Mouse (Mus musculus) C2C12 (cell line): ENCODE measurements at regions not wholly inside any gene's neighbourhood (a gene's known extent, or its start where the extent isn't known, plus 50 kb on each side); places are given as distances from the start of the nearest gene placed in this dataset.

Experiments used
- H3K27me3 ChIP-seq: one replicate; pipeline ENCODE4 v1.6.1; 2011; ENCODE audit not compliant: control insufficient read depth, insufficient read depth, insufficient read length
- H3K36me3 ChIP-seq: one replicate; pipeline ENCODE4 v1.6.1; 2011; ENCODE audit not compliant: control insufficient read depth, insufficient read depth
- H3K4me3 ChIP-seq: one replicate; pipeline ENCODE4 v1.5.1; 2011; ENCODE audit warnings: mild to moderate bottlenecking, control low read depth; ENCODE audit not compliant: poor library complexity, insufficient read depth, severe bottlenecking
- H3K79me2 ChIP-seq: one replicate; pipeline ENCODE4 v1.6.1; 2011; ENCODE audit not compliant: control insufficient read depth, insufficient read depth
- H3K79me3 ChIP-seq: one replicate; pipeline ENCODE4 v1.6.1; 2011; ENCODE audit warnings: low read depth, control low read depth
- H3ac ChIP-seq: one replicate; pipeline ENCODE3; 2011; ENCODE audit warnings: low read depth; ENCODE audit not compliant: control insufficient read depth, insufficient read length
- CEBPB ChIP-seq: IDR thresholded peaks from one replicate; pipeline ENCODE4 v1.6.1; 2011; ENCODE audit warnings: low read depth, mild to moderate bottlenecking, control low read depth, moderate library complexity
- CTCF ChIP-seq: IDR thresholded peaks from one replicate; pipeline ENCODE4 v1.5.1; 2011; ENCODE audit not compliant: control insufficient read depth, insufficient read depth, insufficient read length
- FOSL1 ChIP-seq: IDR thresholded peaks from one replicate; pipeline ENCODE4 v1.8.0; 2011; ENCODE audit warnings: mild to moderate bottlenecking, low read length; ENCODE audit not compliant: poor library complexity, insufficient read depth, severe bottlenecking
- MAX ChIP-seq: IDR thresholded peaks from one replicate; pipeline ENCODE4 v1.6.1; 2011; ENCODE audit warnings: mild to moderate bottlenecking, control low read depth
- MYOD1 ChIP-seq: IDR thresholded peaks from one replicate; pipeline ENCODE4 v1.6.1; 2011; ENCODE audit warnings: low read depth; ENCODE audit not compliant: control insufficient read depth, insufficient read length
- MYOG ChIP-seq: IDR thresholded peaks from one replicate; pipeline ENCODE4 v1.6.1; 2011; ENCODE audit not compliant: control insufficient read depth, insufficient read length; ENCODE audit errors: extremely low read depth
- USF1 ChIP-seq: IDR thresholded peaks from one replicate; pipeline ENCODE4 v1.6.1; 2011; ENCODE audit warnings: low read depth, mild to moderate bottlenecking, control low read depth, moderate library complexity

GRCm38 (mm10) chr8:88443397-88443796, 77.8 kb upstream of the Nkd1 start:
- TF ChIP-seq FOSL1, result no peak
- no peak for TF ChIP-seq USF1
- no peak for TF ChIP-seq MYOD1
- no peak for TF ChIP-seq MAX
- no peak for TF ChIP-seq CTCF
- no peak for TF ChIP-seq CEBPB
- TF ChIP-seq MYOG, result no peak
- no peaks in the 10 kb centered on the region for H3K79me3 ChIP-seq

GRCm38 (mm10) chr8:88447406-88447805, 73.7 kb upstream of the Nkd1 start:
- Histone ChIP-seq H3ac (no peak overlapping the region), H3K36me3 (no peaks in the 10 kb centered on the region), H3K27me3 (peaks cover 69% of the 10 kb centered on the region), H3K4me3 (no peak overlapping the region), H3K79me2 (no peaks in the 10 kb centered on the region), H3K79me3 (no peaks in the 10 kb centered on the region)
- TF ChIP-seq MYOG, result no peak
- no peak for TF ChIP-seq USF1
- no peak for TF ChIP-seq CTCF
- no peak for TF ChIP-seq MAX
- TF ChIP-seq CEBPB, result no peak
- TF ChIP-seq MYOD1, result no peak
- no peak for TF ChIP-seq FOSL1

More at GRCm38 (mm10) chr8:88443397-88443796, 77.8 kb upstream of the Nkd1 start:
- no peak overlapping the region for H3K4me3 ChIP-seq
- H3ac ChIP-seq, result no peak overlapping the region
- H3K79me2 ChIP-seq, result no peaks in the 10 kb centered on the region
- peaks cover 55% of the 10 kb centered on the region for H3K27me3 ChIP-seq
- no peaks in the 10 kb centered on the region for H3K36me3 ChIP-seq

- TF ChIP-seq MYOD1, result no peak
- Histone ChIP-seq H3K36me3 (no peaks in the 10 kb centered on the region), H3K79me3 (no peaks in the 10 kb centered on the region), H3ac (no peak overlapping the region), H3K27me3 (peaks cover 70% of the 10 kb centered on the region), H3K79me2 (no peaks in the 10 kb centered on the region), H3K4me3 (no peak overlapping the region)
Observed at GRCm38 (mm10) chr8:88447844-88448535, 73.2 kb upstream of the Nkd1 start.

- TF ChIP-seq CTCF, result no peak
- TF ChIP-seq MAX, result no peak
- no peak for TF ChIP-seq USF1
- TF ChIP-seq MYOG, result no peak
- TF ChIP-seq CEBPB, result no peak
- TF ChIP-seq MYOD1, result no peak
- TF ChIP-seq FOSL1, result no peak
- no peaks in the 10 kb centered on the region for H3K36me3 ChIP-seq
- H3K79me2 ChIP-seq, result no peaks in the 10 kb centered on the region
- H3K4me3 ChIP-seq, result no peak overlapping the region
- no peaks in the 10 kb centered on the region for H3K79me3 ChIP-seq
- no peak overlapping the region for H3ac ChIP-seq
- H3K27me3 ChIP-seq, result peaks cover 71% of the 10 kb centered on the region
Observed at GRCm38 (mm10) chr8:88449001-88449400, 72.2 kb upstream of the Nkd1 start.

GRCm38 (mm10) chr8:88449534-88449933, 71.6 kb upstream of the Nkd1 start:
- TF ChIP-seq FOSL1 (no peak), CTCF (no peak), CEBPB (no peak), MYOG (no peak), MYOD1 (no peak), MAX (no peak), USF1 (no peak)
- no peaks in the 10 kb centered on the region for H3K79me3 ChIP-seq
- H3K27me3 ChIP-seq, result peaks cover 71% of the 10 kb centered on the region
- no peak overlapping the region for H3ac ChIP-seq
- H3K4me3 ChIP-seq, result no peak overlapping the region
- no peaks in the 10 kb centered on the region for H3K36me3 ChIP-seq
- no peaks in the 10 kb centered on the region for H3K79me2 ChIP-seq

- H3K79me3 ChIP-seq, result no peaks in the 10 kb centered on the region
- H3K79me2 ChIP-seq, result no peaks in the 10 kb centered on the region
- TF ChIP-seq MYOD1, result no peak
- TF ChIP-seq MAX, result no peak
- TF ChIP-seq CEBPB, result no peak
- no peak for TF ChIP-seq FOSL1
- no peak for TF ChIP-seq USF1
- TF ChIP-seq MYOG, result no peak
- no peak overlapping the region for H3ac ChIP-seq
- no peaks in the 10 kb centered on the region for H3K36me3 ChIP-seq
- H3K4me3 ChIP-seq, result no peak overlapping the region
- peaks cover 67% of the 10 kb centered on the region for H3K27me3 ChIP-seq
Observed at GRCm38 (mm10) chr8:88450864-88451657, 70.1 kb upstream of the Nkd1 start.
